Mouse (Mus musculus) thymus, adult 18-20 months (tissue): ENCODE data around the gene Sec16a.
A peak's percentile ranks its signal among the peaks of the same experiment; 100 is the strongest.

Experiments
- DNase-seq, 2 experiments: peaks; one replicate each; pipeline ENCODE4 v3.0.0; 2022; ENCODE audit warnings: mixed read lengths in 2 of 2

Gene Sec16a

DNA sequence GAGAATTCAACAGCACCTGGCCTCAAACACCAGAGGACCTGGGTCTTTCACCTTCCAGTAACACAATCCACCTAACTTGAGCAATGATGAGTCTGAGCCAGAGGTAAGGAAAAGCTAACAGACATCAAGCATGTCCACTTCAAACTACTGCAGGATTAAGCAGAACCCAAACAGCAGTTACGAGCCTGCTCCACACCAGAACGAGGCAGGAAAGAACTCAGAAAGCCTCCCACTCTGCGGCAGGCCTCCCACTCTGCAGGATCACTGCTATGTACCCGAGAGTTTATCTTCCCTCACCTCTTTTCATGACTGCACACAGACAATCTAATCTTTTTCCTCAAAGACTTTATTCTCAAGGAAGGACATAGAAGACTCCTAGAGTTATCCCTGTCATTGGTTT is 7.8 kb downstream of the Sec16a start:
- DNase-seq = no peak

GRCm38 (mm10) chr2:26434791-26435572 is 10.0 kb downstream of the Sec16a start:
- DNase-seq = no peak

- no peak for DNase-seq
Measured at GRCm38 (mm10) chr2:26429851-26430250, 15.2 kb downstream of the Sec16a start.

DNA sequence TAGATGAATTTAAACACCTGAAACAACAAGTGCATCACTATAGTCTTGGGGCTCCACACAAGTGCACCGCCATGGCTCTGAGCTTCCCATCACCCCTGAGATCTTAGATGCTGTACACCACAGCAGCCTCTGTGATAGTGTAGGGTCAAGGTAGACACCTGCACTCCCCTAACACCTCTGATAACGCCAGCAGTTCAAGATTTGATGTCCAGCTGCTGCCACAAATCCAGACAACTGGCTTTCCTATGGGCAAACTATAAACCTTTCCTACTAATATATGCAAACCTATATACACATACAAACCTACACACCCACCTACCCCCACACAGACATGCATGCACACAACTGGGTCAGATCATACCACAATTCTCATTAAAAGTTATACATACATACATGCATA is 20.5 kb downstream of the Sec16a start:
- DNase-seq = no peak

DNA sequence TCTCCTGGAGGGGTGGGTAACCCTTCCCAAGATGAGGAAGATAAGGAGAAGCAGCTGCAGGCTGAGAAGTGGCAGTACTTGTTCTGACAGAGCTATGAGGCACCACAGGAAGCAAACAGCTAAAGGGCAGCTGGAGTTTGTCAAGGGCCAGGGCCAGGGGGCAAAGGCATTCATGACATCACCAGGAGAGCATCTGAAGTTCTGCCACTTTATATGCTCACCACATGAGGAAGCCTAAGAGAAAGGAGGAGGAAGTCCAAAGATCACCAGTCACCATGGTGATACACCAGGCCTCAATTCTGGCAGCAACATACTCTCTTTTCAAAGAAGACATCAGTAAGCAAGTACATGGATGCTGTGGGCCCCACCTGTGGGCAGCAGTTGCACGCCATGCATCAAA is 21.9 kb downstream of the Sec16a start:
- DNase-seq = no peak

- DNase-seq = no peak
Measured at GRCm38 (mm10) chr2:26421969-26422368, 23.0 kb downstream of the Sec16a start.

GRCm38 (mm10) chr2:26418120-26418519 is 26.9 kb downstream of the Sec16a start:
- DNase-seq = no peak

GRCm38 (mm10) chr2:26417066-26417465 is 27.9 kb downstream of the Sec16a start:
- no peak for DNase-seq

GRCm38 (mm10) chr2:26410931-26411411 is 34.0 kb downstream of the Sec16a start:
- DNase-seq = no peak

- DNase-seq = no peak
Measured at GRCm38 (mm10) chr2:26410091-26410490, 34.9 kb downstream of the Sec16a start.

DNA sequence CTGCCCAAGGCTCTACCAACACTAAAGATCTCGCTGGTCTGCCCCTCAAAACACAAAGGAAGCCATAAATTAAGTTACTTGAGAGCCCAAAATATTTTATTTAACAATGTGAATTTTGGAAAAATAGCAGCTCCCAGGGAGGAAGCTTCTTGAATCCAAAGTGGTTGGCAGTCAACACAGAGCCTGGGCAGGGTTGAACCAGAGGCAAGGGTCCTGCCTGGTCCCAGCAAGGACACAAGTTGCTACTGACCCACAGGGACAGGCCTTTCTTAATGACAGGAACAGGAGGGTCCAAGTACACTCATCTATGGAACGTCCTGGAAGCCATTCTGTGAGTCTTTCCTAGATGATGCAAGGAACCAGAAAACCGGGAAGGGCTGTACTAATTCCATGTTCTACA is 35.7 kb downstream of the Sec16a start:
- DNase-seq = no peak

DNA sequence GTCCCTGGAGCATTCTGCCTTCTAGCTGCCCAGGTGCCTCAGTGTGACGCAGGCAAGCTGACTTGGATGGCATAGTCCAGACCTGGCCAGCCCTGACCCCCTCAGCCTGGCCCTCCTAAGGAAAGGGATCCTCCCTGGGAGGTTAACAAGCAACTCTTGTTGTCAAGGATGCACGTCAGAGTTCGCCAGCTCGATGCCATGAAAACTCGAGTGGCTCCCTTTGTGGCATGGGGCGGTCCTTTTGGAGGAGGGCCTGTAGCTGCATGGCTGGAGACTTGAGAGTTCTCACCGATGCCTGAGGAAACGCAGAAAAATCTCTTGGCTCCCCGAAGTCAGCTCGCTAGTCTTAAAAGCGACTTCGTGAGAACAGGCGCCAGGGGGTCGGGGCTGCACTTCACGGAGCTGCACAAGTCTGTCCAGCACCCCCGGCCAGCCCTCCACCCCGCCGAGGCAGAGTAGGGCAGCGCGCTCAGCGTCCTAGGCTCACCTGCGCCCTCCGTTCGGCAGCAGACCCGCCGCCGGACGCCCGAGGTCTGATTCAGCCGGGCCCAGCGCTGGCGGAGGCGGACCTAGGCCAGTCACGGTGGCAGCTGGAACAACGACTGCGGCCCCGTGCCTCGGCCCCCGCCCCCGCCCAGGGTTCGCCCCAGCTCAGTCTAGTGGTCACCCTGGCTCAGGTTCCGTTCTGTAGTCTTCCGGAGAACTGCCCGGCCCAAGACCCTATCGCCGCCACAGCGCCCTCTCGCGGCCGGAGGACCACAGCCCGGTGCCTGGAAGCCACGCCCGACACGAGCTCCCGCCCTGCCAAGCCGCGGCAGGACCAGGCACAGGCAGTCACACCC is 36.3 kb downstream of the Sec16a start, which contains the start of gene Inpp5e:
Gene Inpp5e (minus strand): TSS at position 689 of the 842 bp plus-strand sequence.
- peak; percentile 84 for DNase-seq

GRCm38 (mm10) chr2:26403306-26403705 is 41.7 kb downstream of the Sec16a start:
- no peak for DNase-seq

GRCm38 (mm10) chr2:26402265-26402664 is 42.8 kb downstream of the Sec16a start:
- DNase-seq = no peak

- no peak for DNase-seq
Measured at GRCm38 (mm10) chr2:26401023-26401422, 44.0 kb downstream of the Sec16a start.

- DNase-seq = no peak
Measured at GRCm38 (mm10) chr2:26400296-26400695, 44.7 kb downstream of the Sec16a start.

DNA sequence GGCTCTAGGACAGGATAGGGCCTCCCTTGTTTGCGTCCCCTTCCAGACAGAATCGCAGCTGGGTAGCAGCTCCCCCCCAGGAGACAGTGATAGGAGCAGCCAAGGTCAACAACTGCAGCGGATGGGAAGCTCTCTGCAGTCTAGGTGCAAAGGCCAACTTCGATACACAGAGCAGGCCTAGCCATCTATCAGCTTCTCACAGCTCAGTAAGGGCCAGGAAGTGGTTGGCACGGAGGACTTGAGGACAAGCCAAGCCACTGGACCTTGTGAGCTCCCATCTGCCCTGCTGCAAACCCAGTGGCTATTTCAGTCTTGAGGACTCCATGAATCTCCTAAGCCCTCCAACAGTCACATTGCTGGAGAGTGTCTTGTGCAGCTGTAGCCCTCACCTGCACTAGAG is 45.4 kb downstream of the Sec16a start:
- no peak for DNase-seq

- no peak for DNase-seq
Measured at GRCm38 (mm10) chr2:26398978-26399377, 46.0 kb downstream of the Sec16a start.

GRCm38 (mm10) chr2:26391617-26392016 is 53.4 kb downstream of the Sec16a start:
- DNase-seq = no peak

DNA sequence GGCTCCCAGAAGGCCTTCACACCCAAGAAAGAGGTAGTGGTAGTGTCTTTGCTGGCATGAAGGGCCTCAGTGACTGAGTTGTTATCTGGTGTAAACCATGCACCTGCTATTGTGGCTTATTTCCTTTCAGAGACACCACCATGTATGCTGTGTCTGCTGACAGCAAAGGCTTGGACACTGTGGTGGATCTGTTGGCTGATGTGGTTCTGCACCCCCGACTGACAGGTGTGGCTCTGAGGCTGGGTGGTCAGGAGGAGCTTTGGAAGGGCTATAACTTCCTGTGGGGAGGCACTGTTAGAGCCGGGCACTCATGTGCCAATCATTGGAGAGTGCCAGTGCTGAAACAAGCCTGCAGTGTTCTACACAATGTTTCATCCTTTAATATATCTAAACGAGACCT is 54.1 kb downstream of the Sec16a start:
- no peak for DNase-seq

DNA sequence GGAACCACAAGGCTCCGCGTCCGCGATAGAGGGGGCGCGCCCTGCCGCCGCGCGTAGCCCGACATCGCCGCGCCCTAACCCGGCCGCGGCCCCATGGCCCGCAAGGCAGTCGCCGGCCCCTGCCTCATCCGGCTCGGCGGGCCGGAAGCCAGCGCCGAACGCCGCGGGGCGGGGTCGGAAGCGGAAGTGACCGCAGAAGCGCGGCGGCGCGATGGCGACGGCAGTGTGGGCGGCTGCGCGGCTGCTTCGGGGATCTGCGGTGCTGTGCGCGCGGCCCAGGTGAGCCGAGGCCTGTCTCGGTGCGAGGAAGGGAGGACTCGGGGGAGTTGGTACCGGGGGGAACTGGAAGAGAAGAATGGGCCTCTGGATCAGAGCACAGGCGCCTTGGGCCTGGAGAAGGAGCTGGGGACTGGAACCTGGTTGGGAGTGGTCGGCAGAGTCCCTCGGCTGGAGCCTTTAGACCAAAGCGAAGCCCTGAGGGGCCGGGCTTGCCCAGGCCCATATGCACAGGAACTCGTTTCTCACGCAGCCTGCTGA is 55.8 kb downstream of the Sec16a start, which contains the start of the genes Entr1 and Pmpca:
Gene Entr1 (minus strand): TSS at position 163 of the 537 bp plus-strand sequence.
Gene Pmpca (plus strand): TSS at position 186 of the 537 bp plus-strand sequence.
- DNase-seq = peak; percentile 72

- peak in 1 of 2 experiments; percentile 58 for DNase-seq
Measured at GRCm38 (mm10) chr2:26388682-26389153, 56.3 kb downstream of the Sec16a start.

GRCm38 (mm10) chr2:26387713-26388112 is 57.3 kb downstream of the Sec16a start:
- DNase-seq = no peak
